Mouse (Mus musculus): ENCODE measurements around the gene Pard3b.

Gene Pard3b

GRCm38 (mm10) chr1:61638347-61639111 lies at the start of gene Pard3b:
Gene Pard3b, plus strand, starts transcription at chr1:61638824.
- DNase-seq (ENCODE audit: low spot score) = no peak

GRCm38 (mm10) chr1:61616176-61616575 lies 22.4 kb upstream of the Pard3b start:
- DNase-seq (ENCODE audit: low spot score) = no peak

GRCm38 (mm10) chr1:61620651-61621050 lies 18.0 kb upstream of the Pard3b start:
- DNase-seq (ENCODE audit: low spot score) = no peak

- no peak for DNase-seq (ENCODE audit: low spot score)
These were observed 8.8 kb upstream of the Pard3b start for GRCm38 (mm10) chr1:61629857-61630256.

- no peak for DNase-seq (ENCODE audit: low spot score)
These were observed 780 bp downstream of the Pard3b start for GRCm38 (mm10) chr1:61639114-61640093.

- DNase-seq (ENCODE audit: low spot score) = no peak
These were observed 3.3 kb downstream of the Pard3b start for GRCm38 (mm10) chr1:61641880-61642279.

- no peak for DNase-seq (ENCODE audit: low spot score)
These were observed 6.4 kb downstream of the Pard3b start for GRCm38 (mm10) chr1:61645062-61645461.

GRCm38 (mm10) chr1:61649964-61650363 lies 11.3 kb downstream of the Pard3b start:
- DNase-seq (ENCODE audit: low spot score) = no peak

GRCm38 (mm10) chr1:61651454-61652271 lies 13.0 kb downstream of the Pard3b start:
- DNase-seq (ENCODE audit: low spot score) = no peak

GRCm38 (mm10) chr1:61657760-61658159 lies 19.1 kb downstream of the Pard3b start:
- no peak for DNase-seq (ENCODE audit: low spot score)

- no peak for DNase-seq (ENCODE audit: low spot score)
These were observed 21.3 kb downstream of the Pard3b start for GRCm38 (mm10) chr1:61659931-61660330.

- no peak for DNase-seq (ENCODE audit: low spot score)
These were observed 46.7 kb downstream of the Pard3b start for GRCm38 (mm10) chr1:61685221-61685814.

GRCm38 (mm10) chr1:61685921-61686320 lies 47.3 kb downstream of the Pard3b start:
- DNase-seq (ENCODE audit: low spot score) = no peak

GRCm38 (mm10) chr1:61688301-61688700 lies 49.7 kb downstream of the Pard3b start:
- DNase-seq (ENCODE audit: low spot score) = no peak

- DNase-seq (ENCODE audit: low spot score) = no peak
These were observed 60.0 kb downstream of the Pard3b start for GRCm38 (mm10) chr1:61698462-61699218.

- no peak for DNase-seq (ENCODE audit: low spot score)
These were observed 71.2 kb downstream of the Pard3b start for GRCm38 (mm10) chr1:61709812-61710211.

- no peak for DNase-seq (ENCODE audit: low spot score)
These were observed 72.9 kb downstream of the Pard3b start for GRCm38 (mm10) chr1:61711523-61711922.

- no peak for DNase-seq (ENCODE audit: low spot score)
These were observed 91.0 kb downstream of the Pard3b start for GRCm38 (mm10) chr1:61729654-61730053.

GRCm38 (mm10) chr1:61736550-61736949 lies 97.9 kb downstream of the Pard3b start:
- DNase-seq (ENCODE audit: low spot score) = no peak

GRCm38 (mm10) chr1:61742831-61743230 lies 104.2 kb downstream of the Pard3b start:
- DNase-seq (ENCODE audit: low spot score) = no peak

- no peak for DNase-seq (ENCODE audit: low spot score)
These were observed 108.9 kb downstream of the Pard3b start for GRCm38 (mm10) chr1:61747481-61747880.
